8 mouse cellular contexts compared by ENCODE assay signal in the genomic region with DNA sequence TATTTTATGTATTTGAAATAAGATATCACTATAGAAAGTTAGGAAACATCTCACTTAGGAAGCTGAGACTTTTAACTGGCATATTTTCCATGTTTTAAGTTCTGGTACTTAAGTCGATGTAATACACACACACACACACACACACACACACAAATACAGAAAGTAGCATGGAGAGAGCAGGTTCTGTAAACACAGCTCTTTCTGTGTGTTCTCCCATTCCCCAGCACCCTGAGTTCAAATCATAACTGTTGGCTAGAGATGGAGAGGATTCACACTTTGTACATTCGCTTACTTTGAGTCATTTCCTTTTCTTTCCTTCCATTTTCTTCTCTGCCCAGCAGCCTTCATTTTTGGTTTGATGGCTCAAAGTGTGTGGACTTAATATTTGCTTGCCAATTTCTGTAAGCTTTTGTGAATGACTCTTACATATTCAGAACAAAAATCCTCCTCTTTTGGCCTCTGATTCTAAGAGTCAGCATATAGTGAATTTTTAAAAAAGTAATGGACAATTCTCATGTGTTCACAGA. TPM values are rescaled to one million over a fixed set of nuclear protein-coding genes. Genes with fewer than 3 reads are reported as not detected.
DNase-seq lines count a peak whose midpoint lies in the region; ATAC-seq and TF ChIP-seq lines count a peak whose summit lies in the region.

No protein-coding gene starts in this region.

- peak overlapping the region; percentile 87 for H3K4me3 ChIP-seq in heart, embryonic 13.5 days
- H3K4me3 ChIP-seq in MEL (ENCODE audit: control insufficient read depth in 1 of 2, insufficient read depth in 1 of 2, low read depth in 2 of 2, low read length in 2 of 2) (peak overlapping the region; percentile 29 to 96), macrophage (ENCODE audit: inconsistent target) (peak overlapping the region; percentile 59)
- peak overlapping the region; percentile 88 for H3K4me3 ChIP-seq in heart, embryonic 16.5 days (ENCODE audit: low read length)

- TF ChIP-seq EP300 in MEL (IDR thresholded peaks at IDR 0.05; ENCODE audit: low read depth in 1 of 2, low read length in 2 of 2), result no peak

- DNase-seq in heart, postnatal 10 days, result no peak
- DNase-seq in MEL (ENCODE audit: low read depth, low spot score), result peak; percentile 57
- no peak for DNase-seq in cerebellum, postnatal 25 days
- DNase-seq in kidney, postnatal 10 days, result no peak
- DNase-seq in cerebellum, adult 9-10 months, result no peak

- H3K9ac ChIP-seq in heart, embryonic 13.5 days, result peak overlapping the region; percentile 99
- H3K9ac ChIP-seq in MEL (ENCODE audit: control insufficient read depth, low read depth, low read length, poor library complexity, severe bottlenecking), result peak overlapping the region; percentile 100
- H3K9ac ChIP-seq in heart, embryonic 16.5 days (ENCODE audit: low read length), result peak overlapping the region; percentile 100

- WGBS in heart, embryonic 13.5 days, result 38% methylated on average over 2 of the region's 2 CpGs
- WGBS in heart, embryonic 16.5 days, result 34% methylated on average over 2 of the region's 2 CpGs
- 8% methylated on average over 2 of the region's 2 CpGs for WGBS in macrophage (ENCODE audit: missing documents)

- no peaks in the 10 kb centered on the region for H3K27me3 ChIP-seq in heart, embryonic 13.5 days (replicated peaks)
- H3K27me3 ChIP-seq in MEL (ENCODE audit: control insufficient read depth in 1 of 2, insufficient read depth in 2 of 2, low read length in 2 of 2), result no peaks in the 10 kb centered on the region
- no peaks in the 10 kb centered on the region for H3K27me3 ChIP-seq in heart, embryonic 16.5 days (ENCODE audit: control insufficient read depth, insufficient read depth, low read length)

- H3K36me3 ChIP-seq in heart, embryonic 13.5 days, result peaks cover 6% of the 10 kb centered on the region
- H3K36me3 ChIP-seq in MEL (ENCODE audit: control insufficient read depth in 1 of 2, insufficient read depth in 2 of 2, low read length in 2 of 2) (peaks cover 16 to 48% of the 10 kb centered on the region in 2 experiments), macrophage (ENCODE audit: inconsistent target) (no peaks in the 10 kb centered on the region)
- H3K36me3 ChIP-seq in heart, embryonic 16.5 days (ENCODE audit: control insufficient read depth, insufficient read depth), result no peaks in the 10 kb centered on the region

- H3K4me2 ChIP-seq in heart, embryonic 13.5 days, result peak overlapping the region; percentile 93
- H3K4me2 ChIP-seq in heart, embryonic 16.5 days (ENCODE audit: low read depth, low read length), result peak overlapping the region; percentile 68

- peaks cover 59% of the 10 kb centered on the region for H3K4me1 ChIP-seq in heart, embryonic 13.5 days
- peaks cover 8 to 27% of the 10 kb centered on the region in 2 experiments for H3K4me1 ChIP-seq in MEL (ENCODE audit: control insufficient read depth in 1 of 2, insufficient read depth in 2 of 2, low read length in 2 of 2)
- H3K4me1 ChIP-seq in heart, embryonic 16.5 days (ENCODE audit: control insufficient read depth, insufficient read depth, low read length), result peaks cover 41% of the 10 kb centered on the region

- H3K79me2 ChIP-seq in MEL (ENCODE audit: control insufficient read depth, insufficient read depth, low read length, poor library complexity), result peaks cover 54% of the 10 kb centered on the region
- peaks cover 56% of the 10 kb centered on the region for H3K79me2 ChIP-seq in macrophage (ENCODE audit: inconsistent target)

- TF ChIP-seq RAD21 in MEL (IDR thresholded peaks at IDR 0.05; ENCODE audit: low read depth, low read length), result no peak

- no peak for TF ChIP-seq CTCF in MEL (IDR thresholded peaks at IDR 0.05 in 2 of 3, conservative IDR thresholded peaks at IDR 0.05 in 1 of 3; ENCODE audit: control insufficient read depth in 1 of 3, insufficient read depth in 1 of 3, low read depth in 2 of 3, low read length in 3 of 3, poor library complexity in 1 of 3, severe bottlenecking in 1 of 3)

- no peak for TF ChIP-seq POLR2A in MEL (IDR thresholded peaks at IDR 0.05; ENCODE audit: control insufficient read depth in 1 of 2, insufficient read depth in 1 of 2, low read depth in 1 of 2, low read length in 2 of 2, poor library complexity in 1 of 2)

- intact Hi-C loops in heart, postnatal 10 days (cut with DNase I), result loop anchor here (2.0 kb wide), 1 partner anchor 113 kb away; no protein-coding TSS in a partner anchor

- H3K9me3 ChIP-seq in heart, embryonic 13.5 days, result no peaks in the 10 kb centered on the region
- H3K9me3 ChIP-seq in MEL (replicated peaks; ENCODE audit: insufficient read depth, low read length), result no peaks in the 10 kb centered on the region
- H3K9me3 ChIP-seq in heart, embryonic 16.5 days (replicated peaks; ENCODE audit: control insufficient read depth, low read length), result no peaks in the 10 kb centered on the region

- H3K27ac ChIP-seq in heart, embryonic 13.5 days (replicated peaks), result 0 out of 2 replicates have a peak overlapping the region, but pooled peaks have one; percentile 8
- H3K27ac ChIP-seq in MEL (ENCODE audit: control insufficient read depth, low read depth, low read length), result no peak overlapping the region
- no peak overlapping the region for H3K27ac ChIP-seq in heart, embryonic 16.5 days (ENCODE audit: low read length)
- H3K27ac ChIP-seq in macrophage, result peak overlapping the region; percentile 55

- ATAC-seq in heart, embryonic 13.5 days (ENCODE audit: extremely low read depth, insufficient number of reproducible peaks, low FRiP score, low TSS enrichment), result no peak
- no peak for ATAC-seq in heart, embryonic 16.5 days (replicated peaks; ENCODE audit: extremely low read depth, insufficient read depth, low FRiP score)

TF ChIP-seq in MEL, 35 proteins besides CTCF, POLR2A, EP300 and RAD21:
- TF ChIP-seq POLR2AphosphoS2 (IDR thresholded peaks at IDR 0.05; ENCODE audit: low read length) (no peak), MEF2A (IDR thresholded peaks at IDR 0.05; ENCODE audit: extremely low read depth, insufficient replicate concordance, low read depth, low read length, poor library complexity, severe bottlenecking) (no peak), ETS1 (IDR thresholded peaks at IDR 0.05; ENCODE audit: low read depth, low read length) (no peak), CHD2 (IDR thresholded peaks at IDR 0.05; ENCODE audit: low read length) (no peak), HCFC1 (IDR thresholded peaks at IDR 0.05; ENCODE audit: low read depth, low read length) (0 out of 2 replicates have a peak, but pooled peaks have one; percentile 17), UBTF (IDR thresholded peaks at IDR 0.05; ENCODE audit: borderline replicate concordance, insufficient read depth, low read depth, low read length) (no peak), ZC3H11A (IDR thresholded peaks at IDR 0.05; ENCODE audit: low read depth, low read length) (no peak), SIN3A (IDR thresholded peaks at IDR 0.05; ENCODE audit: low read length) (no peak), ZMIZ1 (IDR thresholded peaks at IDR 0.05; ENCODE audit: low read depth, low read length) (no peak), CHD1 (IDR thresholded peaks at IDR 0.05; ENCODE audit: low read depth, low read length) (0 out of 2 replicates have a peak, but pooled peaks have one; percentile 87), POLR2AphosphoS5 (IDR thresholded peaks at IDR 0.05; ENCODE audit: borderline replicate concordance, low read depth, low read length) (no peak), MXI1 (IDR thresholded peaks at IDR 0.05; ENCODE audit: low read depth, low read length) (no peak)

RNA-seq across cellular contexts. Expression of gene Nsd2, which starts 1.4 kb away (rescaled TPM):
- 26.5 and 30.3 TPM in 2 replicates for polyA plus RNA-seq in heart, embryonic 13.5 days (2015; fragmentation: Nextera tagmentation; extraction: Ambion mirVana)
- total RNA-seq in heart, postnatal 10 days (2021), result 10 to 100 TPM; 54.4 to 66.9 TPM
- 82.5 and 102 TPM in 2 replicates for total RNA-seq in MEL (2012; rRNA removed)
- polyA plus RNA-seq in MEL (2012; ENCODE audit: insufficient read depth in 1 of 2, insufficient read length in 2 of 2, low read depth in 1 of 2, low replicate concordance in 2 of 2, missing spikeins in 1 of 2) (100 to 1,000 TPM; 116 to 233 TPM), macrophage (2018) (12.0 to 50.3 TPM (median 18.1 TPM) in 3 replicates)
- 24.3 and 28.1 TPM in 2 replicates for polyA plus RNA-seq in heart, embryonic 16.5 days (2015; fragmentation: Nextera tagmentation; extraction: Ambion mirVana)
- total RNA-seq in macrophage (2018; cell fraction: chromatin; rRNA removed), result 100 to 1,000 TPM in 14 of 26 experiments, 10 to 100 TPM in 12; 23.4 to 196 (median 106) TPM
- 10 to 100 TPM; 13.8 to 29.0 (median 20.4) TPM for total RNA-seq in macrophage (2018; cell fraction: cytosol; rRNA removed)
- total RNA-seq in macrophage (2018; cell fraction: nucleus; rRNA removed), result 100 to 1,000 TPM in 4 of 26 experiments, 10 to 100 TPM in 22; 20.0 to 263 (median 70.2) TPM

RNA-seq across cellular contexts. Expression of gene Letm1, which starts 39.3 kb away (rescaled TPM):
- polyA plus RNA-seq in heart, embryonic 13.5 days (2015; fragmentation: Nextera tagmentation; extraction: Ambion mirVana), result 40.9 and 43.5 TPM in 2 replicates
- total RNA-seq in heart, postnatal 10 days (2021), result 100 to 1,000 TPM; 118 to 135 TPM
- total RNA-seq in MEL (2012; rRNA removed), result 50.0 and 59.5 TPM in 2 replicates
- polyA plus RNA-seq in MEL (2012; ENCODE audit: insufficient read depth in 1 of 2, insufficient read length in 2 of 2, low read depth in 1 of 2, low replicate concordance in 2 of 2, missing spikeins in 1 of 2) (100 to 1,000 TPM; 119 to 127 TPM), macrophage (2018) (18.0 to 31.8 TPM (median 23.1 TPM) in 3 replicates)
- 45.8 and 52.4 TPM in 2 replicates for polyA plus RNA-seq in heart, embryonic 16.5 days (2015; fragmentation: Nextera tagmentation; extraction: Ambion mirVana)
- 10 to 100 TPM; 12.1 to 78.8 (median 48.9) TPM for total RNA-seq in macrophage (2018; cell fraction: chromatin; rRNA removed)
- 10 to 100 TPM; 16.9 to 31.6 (median 25.3) TPM for total RNA-seq in macrophage (2018; cell fraction: cytosol; rRNA removed)
- total RNA-seq in macrophage (2018; cell fraction: nucleus; rRNA removed), result 10 to 100 TPM; 10.3 to 53.6 (median 30.1) TPM

Comparison
In these comparisons a context has a peak if more than half of its experiments do, and no peak if none do; other contexts are left out.
1. H3K27ac ChIP-seq: peak in heart, embryonic 13.5 days (single experiment) and macrophage (single experiment); none in MEL (single experiment) and heart, embryonic 16.5 days (single experiment).
2. Peak in every context shown above with its lines, with median percentiles within 50 percentile points of each other: H3K4me3 ChIP-seq and H3K9ac ChIP-seq.